Mouse (Mus musculus) stomach, embryonic 16.5 days (tissue): ENCODE data around the gene Tgfbr1. TPM values are rescaled to one million over a fixed set of nuclear protein-coding genes. Genes with fewer than 3 reads are reported as not detected.

Source experiments
- ATAC-seq: fragments of 200-750 bp; cut with Nextera tagmentation; 2 replicates; pipeline ENCODE4 v1.8.0; 2017; ENCODE audit warnings: moderate number of reproducible peaks, moderate TSS enrichment; ENCODE audit not compliant: insufficient read depth, low FRiP score
- H3K27ac ChIP-seq: fragments of 300-500 bp; sonication (generic); 2 replicates; pipeline ENCODE4 v1.5.1; 2014; ENCODE audit warnings: low read length
- H3K27me3 ChIP-seq: fragments of 300-500 bp; sonication (generic); 2 replicates; pipeline ENCODE4 v1.6.1; 2014; ENCODE audit warnings: low read length, control low read depth, mixed read lengths; ENCODE audit not compliant: control insufficient read depth, insufficient read depth
- H3K36me3 ChIP-seq: fragments of 300-500 bp; sonication (generic); 2 replicates; pipeline ENCODE4 v1.6.1; 2014; ENCODE audit warnings: low read length; ENCODE audit not compliant: control insufficient read depth, insufficient read depth
- H3K4me1 ChIP-seq: fragments of 300-500 bp; sonication (generic); 2 replicates; pipeline ENCODE4 v1.6.1; 2014; ENCODE audit warnings: low read length, control low read depth, mixed read lengths; ENCODE audit not compliant: control insufficient read depth, insufficient read depth
- H3K4me2 ChIP-seq: fragments of 300-500 bp; sonication (generic); 2 replicates; pipeline ENCODE4 v1.6.1; 2014; ENCODE audit warnings: low read depth, low read length, mixed read lengths
- H3K4me3 ChIP-seq: fragments of 300-500 bp; sonication (generic); replicated peaks from 2 replicates; pipeline ENCODE4 v1.5.1; 2014; ENCODE audit warnings: mild to moderate bottlenecking, low read length
- H3K9ac ChIP-seq: fragments of 300-500 bp; sonication (generic); 2 replicates; pipeline ENCODE4 v1.6.1; 2014; ENCODE audit warnings: low read length
- H3K9me3 ChIP-seq: fragments of 300-500 bp; sonication (generic); replicated peaks from 2 replicates; pipeline ENCODE4 v1.6.1; 2016; ENCODE audit warnings: low read length, control low read depth; ENCODE audit not compliant: control insufficient read depth
- WGBS: fragments of 180-500 bp; shearing (Covaris S2); extraction: QIAGEN DNeasy Blood & Tissue Kit; methylation state at CpG from one replicate; pipeline ENCODE4 v1.1.7; 2014; 5-methylcytosine and 5-hydroxymethylcytosine counted together
- polyA plus RNA-seq: library from polyadenylated mRNA; unstranded; fragments of >200 nt; fragmentation: Nextera tagmentation; extraction: Ambion mirVana; gene quantifications from 2 replicates; pipeline ENCODE4 v1.2.1, GENCODE M21; 2015

Tgfbr1 gene
- 29.8 and 30.5 TPM in 2 replicates for polyA plus RNA-seq

DNA sequence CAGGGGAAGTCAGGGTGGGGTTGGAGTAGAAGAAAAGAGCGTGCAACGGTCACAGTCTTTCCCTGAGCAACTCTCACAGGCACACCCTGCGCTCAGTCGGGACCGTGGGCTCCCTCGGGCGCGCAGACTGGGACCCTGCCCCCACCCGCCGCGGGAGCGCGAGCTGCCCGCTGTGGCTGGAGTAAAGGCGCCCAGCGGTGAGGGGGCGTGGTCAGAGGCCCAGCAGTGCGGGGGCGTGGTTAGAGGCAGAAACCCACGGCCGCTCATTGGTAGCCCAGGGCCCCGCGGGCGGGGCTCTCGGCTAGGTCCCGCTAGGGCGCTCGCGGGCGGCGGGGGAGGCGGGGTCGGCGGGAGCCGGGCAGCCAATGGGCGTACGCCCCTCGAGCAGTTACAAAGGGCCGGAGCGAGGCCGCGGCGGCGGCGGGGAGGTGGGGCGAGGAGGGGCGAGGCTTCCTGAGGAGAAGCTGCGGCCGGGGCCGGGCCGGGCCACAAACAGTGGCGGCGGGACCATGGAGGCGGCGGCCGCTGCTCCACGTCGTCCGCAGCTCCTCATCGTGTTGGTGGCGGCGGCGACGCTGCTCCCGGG is at the start of gene Tgfbr1:
Tgfbr1 (plus strand) TSS at position 420 of the 586 bp plus-strand sequence.
- Histone ChIP-seq H3K27me3 (no peaks in the 10 kb centered on the region), H3K4me1 (peaks cover 14% of the 10 kb centered on the region), H3K9ac (peak within 1 kb of the TSS; percentile 95), H3K36me3 (no peaks in the 10 kb centered on the region), H3K9me3 (no peaks in the 10 kb centered on the region), H3K4me3 (peak within 1 kb of the TSS; percentile 94), H3K4me2 (peak within 1 kb of the TSS; percentile 91), H3K27ac (peak within 1 kb of the TSS; percentile 96)
- 1% methylated on average over 63 of the region's 65 CpGs for WGBS
- peak; percentile 99 for ATAC-seq

DNA sequence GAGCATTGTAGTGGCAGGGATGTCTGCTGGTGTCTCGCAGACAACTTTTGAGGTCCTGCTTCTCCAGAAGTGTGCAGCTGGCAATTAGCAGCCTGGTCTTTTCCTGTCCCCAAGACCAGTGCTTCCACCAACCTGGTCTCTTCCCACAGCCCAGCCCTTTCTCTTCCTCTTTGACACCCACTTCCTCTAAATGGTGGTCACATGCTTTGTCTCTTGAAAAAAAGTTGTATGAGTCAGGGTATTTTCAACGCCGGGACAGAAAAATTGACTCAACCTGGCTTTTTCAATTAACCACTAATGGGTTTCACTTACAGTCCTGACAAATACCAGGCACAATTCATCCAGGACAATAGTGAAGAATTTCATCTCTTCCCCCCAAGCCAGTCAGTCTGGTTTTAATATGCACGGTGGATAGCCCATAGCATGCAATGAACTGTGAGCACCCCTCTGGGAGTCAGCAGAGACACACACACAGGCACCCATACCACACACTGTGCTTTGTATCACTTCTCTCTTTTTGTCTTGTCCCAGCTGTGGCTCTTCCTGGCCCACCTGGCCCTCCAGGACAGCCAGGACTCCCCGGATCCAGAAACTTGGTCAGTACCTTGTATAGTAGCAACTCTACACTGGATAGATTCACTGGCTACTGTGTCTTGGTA is 49.6 kb upstream of the Tgfbr1 start:
- Histone ChIP-seq H3K9me3 (peaks cover 8% of the 10 kb centered on the region; the same call in 1 of the 2 replicates), H3K36me3 (0 out of 2 replicates have a peak, but pooled peaks cover 3% of the 10 kb centered on the region), H3K27ac (0 out of 2 replicates have a peak overlapping the region, but pooled peaks have one; percentile 25), H3K4me1 (no peaks in the 10 kb centered on the region), H3K4me3 (no peak overlapping the region), H3K27me3 (no peaks in the 10 kb centered on the region), H3K9ac (no peak overlapping the region), H3K4me2 (no peak overlapping the region)
- ATAC-seq: no peak; the same call in 1 of the 2 replicates
- 57% methylated on average over 5 of the region's 5 CpGs for whole genome bisulfite sequencing

DNA sequence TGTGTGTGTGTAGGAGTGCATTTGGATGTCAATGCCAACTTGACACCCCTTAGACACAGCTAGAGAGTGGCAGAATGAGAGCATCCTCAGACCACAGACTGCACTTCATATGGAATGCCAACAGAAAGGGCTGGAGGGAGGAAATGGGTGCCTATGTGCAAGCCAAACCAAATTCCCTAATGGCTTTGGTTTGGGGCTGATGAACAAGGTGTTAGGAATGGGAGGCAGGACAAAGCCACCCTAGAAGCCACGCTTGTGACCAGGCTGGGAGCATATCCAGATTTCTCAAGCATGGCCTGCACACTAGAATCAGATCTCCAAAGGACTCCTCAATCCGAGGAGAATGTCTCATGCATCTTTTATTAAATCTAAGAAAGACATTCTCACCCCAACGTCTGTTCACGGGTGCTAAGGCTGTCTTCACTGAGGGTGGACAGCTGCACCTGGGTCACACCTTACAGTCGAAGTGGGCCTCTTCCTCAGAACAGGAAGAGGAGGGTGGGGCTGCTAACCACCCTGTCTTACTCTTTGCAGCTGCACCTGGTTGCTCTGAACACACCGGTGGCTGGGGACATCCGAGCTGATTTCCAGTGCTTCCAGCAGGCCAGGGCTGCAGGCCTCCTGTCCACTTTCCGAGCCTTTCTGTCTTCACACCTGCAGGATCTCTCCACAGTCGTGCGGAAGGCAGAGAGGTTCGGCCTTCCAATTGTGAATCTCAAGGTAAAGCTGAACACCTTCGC is 43.0 kb upstream of the Tgfbr1 start:
- no peaks in the 10 kb centered on the region for H3K27me3 ChIP-seq

DNA sequence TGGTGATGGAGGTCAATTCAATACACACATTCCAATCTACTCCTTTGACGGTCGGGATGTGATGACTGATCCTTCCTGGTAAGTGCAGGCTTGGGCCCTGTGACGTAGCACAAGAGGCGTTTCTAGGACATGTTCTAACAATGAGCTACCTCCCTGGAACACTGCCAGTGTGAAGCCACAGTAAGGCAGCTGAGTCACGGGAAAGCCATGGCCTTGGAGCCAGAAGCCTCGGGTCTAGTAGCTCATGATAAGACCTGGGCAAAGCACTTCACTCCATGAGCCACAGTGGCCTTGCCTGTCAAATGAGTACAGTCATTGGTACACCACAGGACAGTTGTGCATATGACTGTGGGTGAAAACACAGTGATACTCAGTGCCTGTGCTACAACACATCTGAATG is 42.2 kb upstream of the Tgfbr1 start:
- no peaks in the 10 kb centered on the region for H3K36me3 ChIP-seq
- ATAC-seq: peak; percentile 73; the same call in 1 of the 2 replicates
- 49% methylated on average over 6 of the region's 6 CpGs for WGBS
- no peak overlapping the region for H3K4me3 ChIP-seq
- no peaks in the 10 kb centered on the region for H3K27me3 ChIP-seq
- H3K4me2 ChIP-seq: no peak overlapping the region
- H3K9me3 ChIP-seq: no peaks in the 10 kb centered on the region
- H3K27ac ChIP-seq: no peak overlapping the region
- 0 out of 2 replicates have a peak, but pooled peaks cover 3% of the 10 kb centered on the region for H3K4me1 ChIP-seq
- H3K9ac ChIP-seq: no peak overlapping the region

More for the DNA sequence above, 43.0 kb upstream of the Tgfbr1 start:
- no peak for ATAC-seq
- H3K4me1 ChIP-seq: 0 out of 2 replicates have a peak, but pooled peaks cover 3% of the 10 kb centered on the region
- H3K36me3 ChIP-seq: no peaks in the 10 kb centered on the region
- no peak overlapping the region for H3K4me3 ChIP-seq
- no peak overlapping the region for H3K9ac ChIP-seq
- no peak overlapping the region for H3K4me2 ChIP-seq
- H3K27ac ChIP-seq: no peak overlapping the region
- 77% methylated on average over 12 of the region's 12 CpGs for WGBS
- H3K9me3 ChIP-seq: no peaks in the 10 kb centered on the region

DNA sequence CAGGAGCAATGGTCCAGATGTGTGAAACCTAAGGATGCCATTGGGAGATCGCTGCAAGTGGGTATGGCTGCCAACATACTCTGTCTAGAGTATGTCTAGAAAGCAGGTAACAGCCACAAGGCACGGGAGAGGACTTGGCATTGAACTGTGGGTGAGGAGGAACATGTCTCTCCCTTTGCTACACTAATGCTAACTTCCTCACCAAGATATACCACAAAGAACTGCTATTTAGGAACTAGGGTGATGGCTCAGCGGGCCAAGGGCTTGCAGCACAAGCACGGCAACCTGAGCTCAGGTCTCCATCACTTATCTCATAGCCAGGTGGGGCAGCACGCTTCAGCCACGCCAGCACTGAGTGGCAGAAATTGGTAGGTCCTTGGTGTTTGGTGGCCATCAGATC is 41.6 kb upstream of the Tgfbr1 start:
- no peak for ATAC-seq
- Histone ChIP-seq H3K9ac (no peak overlapping the region), H3K27me3 (no peaks in the 10 kb centered on the region), H3K4me1 (0 out of 2 replicates have a peak, but pooled peaks cover 6% of the 10 kb centered on the region), H3K27ac (no peak overlapping the region), H3K9me3 (no peaks in the 10 kb centered on the region), H3K4me2 (no peak overlapping the region), H3K36me3 (no peaks in the 10 kb centered on the region), H3K4me3 (no peak overlapping the region)
- 84% methylated on average over 6 of the region's 6 CpGs for WGBS

DNA sequence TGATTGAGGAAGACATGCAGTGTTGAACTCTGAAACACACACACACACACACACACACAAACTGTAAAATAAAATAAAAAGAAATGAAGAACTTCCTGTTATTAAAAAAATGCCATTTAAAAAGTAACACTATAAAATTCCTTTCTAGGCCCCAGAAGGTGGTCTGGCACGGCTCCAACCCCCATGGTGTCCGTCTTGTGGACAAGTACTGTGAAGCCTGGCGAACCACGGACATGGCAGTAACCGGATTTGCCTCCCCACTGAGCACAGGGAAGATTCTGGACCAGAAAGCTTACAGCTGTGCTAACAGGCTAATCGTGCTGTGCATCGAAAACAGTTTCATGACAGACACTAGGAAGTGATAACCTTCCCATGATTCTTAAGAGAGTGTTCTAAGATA is 41.1 kb upstream of the Tgfbr1 start:
- Histone ChIP-seq H3K4me1 (0 out of 2 replicates have a peak, but pooled peaks cover 6% of the 10 kb centered on the region), H3K9me3 (no peaks in the 10 kb centered on the region), H3K27ac (no peak overlapping the region), H3K9ac (no peak overlapping the region), H3K4me3 (no peak overlapping the region), H3K4me2 (no peak overlapping the region), H3K27me3 (no peaks in the 10 kb centered on the region), H3K36me3 (no peaks in the 10 kb centered on the region)
- no peak for ATAC-seq
- 62% methylated on average over 7 of the region's 7 CpGs for WGBS

DNA sequence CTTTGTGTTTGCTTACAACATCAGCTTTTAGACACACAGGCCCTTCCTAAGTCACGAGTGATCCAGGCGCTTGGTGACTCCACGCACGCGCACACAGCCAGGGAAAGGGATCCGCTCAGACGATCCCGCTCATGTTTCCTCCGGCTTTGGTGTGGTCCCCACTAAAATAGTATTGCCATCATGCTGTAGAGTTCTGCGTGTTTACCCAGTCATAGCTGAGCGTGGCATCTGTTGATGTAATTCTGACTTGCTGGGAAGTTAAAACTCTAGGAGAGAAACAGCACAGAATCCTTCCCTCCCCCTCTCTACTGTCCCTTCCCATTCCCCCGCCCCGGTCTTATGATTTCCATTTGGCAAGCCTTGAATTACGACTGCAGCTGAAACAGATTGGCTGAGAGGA is 40.3 kb upstream of the Tgfbr1 start:
- H3K9me3 ChIP-seq: no peaks in the 10 kb centered on the region
- H3K36me3 ChIP-seq: no peaks in the 10 kb centered on the region
- 0 out of 2 replicates have a peak, but pooled peaks cover 6% of the 10 kb centered on the region for H3K4me1 ChIP-seq
- H3K27ac ChIP-seq: no peak overlapping the region
- H3K4me3 ChIP-seq: no peak overlapping the region
- H3K9ac ChIP-seq: no peak overlapping the region
- no peak overlapping the region for H3K4me2 ChIP-seq
- no peak for ATAC-seq
- no peaks in the 10 kb centered on the region for H3K27me3 ChIP-seq
- WGBS: 69% methylated on average over 14 of the region's 14 CpGs

DNA sequence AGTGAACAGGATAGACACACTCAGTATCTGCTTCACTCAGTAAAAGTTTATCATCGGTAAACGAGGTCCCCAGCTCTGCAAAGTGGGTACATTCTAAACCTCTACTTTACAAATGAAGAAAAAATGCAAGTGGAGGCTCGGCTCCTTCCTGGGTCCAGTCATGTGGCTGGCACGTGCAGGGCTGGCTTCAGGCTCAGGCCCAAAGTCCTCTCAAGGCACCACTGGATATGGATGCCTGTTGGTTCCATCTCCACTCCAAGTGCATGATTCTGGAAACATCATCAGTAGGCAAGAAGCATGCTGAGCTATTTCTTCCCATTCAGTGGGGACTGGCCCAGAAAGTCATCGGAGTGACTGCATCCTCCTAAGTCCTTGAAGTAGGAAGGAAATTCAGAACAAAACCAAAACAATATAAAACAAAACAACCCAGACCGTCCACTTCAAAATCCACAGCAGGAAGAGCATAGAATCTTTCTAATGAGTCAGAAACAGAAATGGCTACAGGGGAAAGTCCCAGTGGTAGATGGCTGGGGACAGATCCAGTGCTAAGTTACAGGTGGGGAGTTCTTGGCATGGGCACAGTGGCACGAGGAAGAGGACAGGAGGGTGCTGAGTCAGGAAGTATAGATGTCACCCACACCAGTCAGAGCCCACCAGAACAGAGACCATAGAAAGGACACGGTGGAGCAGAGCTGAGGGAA is 39.2 kb upstream of the Tgfbr1 start:
- Histone ChIP-seq H3K9ac (no peak overlapping the region), H3K36me3 (no peaks in the 10 kb centered on the region), H3K9me3 (no peaks in the 10 kb centered on the region), H3K4me2 (no peak overlapping the region), H3K4me1 (0 out of 2 replicates have a peak, but pooled peaks cover 6% of the 10 kb centered on the region), H3K27ac (no peak overlapping the region), H3K4me3 (no peak overlapping the region), H3K27me3 (no peaks in the 10 kb centered on the region)
- WGBS: 85% methylated on average over 8 of the region's 8 CpGs
- no peak for ATAC-seq
